Mouse (Mus musculus) lung, postnatal 4 days (tissue): Measurements from ENCODE around the gene Pctp.

Experiments used
- DNase-seq, 2 experiments: peaks; one replicate each; pipeline ENCODE4 v3.0.0; 2021

Gene Pctp

GRCm38 (mm10) chr11:90002231-90002986 is at the start of gene Pctp:
Gene Pctp (minus strand): TSS chr11:90002894.
- peak; percentile 89 to 92 for DNase-seq

- DNase-seq: peak in 1 of 2 experiments; percentile 51
Observed at GRCm38 (mm10) chr11:90050016-90050415, 47.3 kb upstream of the Pctp start.

- DNase-seq: no peak
Observed at GRCm38 (mm10) chr11:90047271-90047670, 44.6 kb upstream of the Pctp start.

GRCm38 (mm10) chr11:90046211-90046610 is 43.5 kb upstream of the Pctp start:
- no peak for DNase-seq

- peak in 1 of 2 experiments; percentile 40 for DNase-seq
Observed at GRCm38 (mm10) chr11:90044459-90044858, 41.8 kb upstream of the Pctp start.

GRCm38 (mm10) chr11:90038022-90038421 is 35.3 kb upstream of the Pctp start:
- peak; percentile 59 to 75 for DNase-seq

GRCm38 (mm10) chr11:90036416-90036815 is 33.7 kb upstream of the Pctp start:
- DNase-seq: no peak

GRCm38 (mm10) chr11:90035532-90035931 is 32.8 kb upstream of the Pctp start:
- no peak for DNase-seq

GRCm38 (mm10) chr11:90034646-90035045 is 32.0 kb upstream of the Pctp start:
- no peak for DNase-seq

GRCm38 (mm10) chr11:90033442-90033841 is 30.7 kb upstream of the Pctp start:
- DNase-seq: peak in 1 of 2 experiments; percentile 37

- DNase-seq: peak in 1 of 2 experiments; percentile 40
Observed at GRCm38 (mm10) chr11:90032807-90033206, 30.1 kb upstream of the Pctp start.

GRCm38 (mm10) chr11:90031076-90031475 is 28.4 kb upstream of the Pctp start:
- no peak for DNase-seq

- DNase-seq: peak; percentile 73 to 77
Observed at GRCm38 (mm10) chr11:90030557-90030956, 27.9 kb upstream of the Pctp start.

GRCm38 (mm10) chr11:90029841-90030398 is 27.2 kb upstream of the Pctp start, which contains the start of gene Tmem100:
Gene Tmem100 (plus strand): TSS chr11:90030348.
- peak in 1 of 2 experiments; percentile 33 for DNase-seq

GRCm38 (mm10) chr11:90029354-90029753 is 26.7 kb upstream of the Pctp start:
- DNase-seq: peak; percentile 83 to 87

GRCm38 (mm10) chr11:90028746-90029145 is 26.1 kb upstream of the Pctp start:
- no peak for DNase-seq

GRCm38 (mm10) chr11:90027216-90027615 is 24.5 kb upstream of the Pctp start:
- no peak for DNase-seq

- DNase-seq: no peak
Observed at GRCm38 (mm10) chr11:90026802-90027174, 24.1 kb upstream of the Pctp start.

- DNase-seq: peak in 1 of 2 experiments; percentile 51
Observed at GRCm38 (mm10) chr11:90025891-90026801, 23.5 kb upstream of the Pctp start.

- DNase-seq: peak in 1 of 2 experiments; percentile 58
Observed at GRCm38 (mm10) chr11:90019161-90019560, 16.5 kb upstream of the Pctp start.

GRCm38 (mm10) chr11:90015281-90015680 is 12.6 kb upstream of the Pctp start:
- no peak for DNase-seq

- no peak for DNase-seq
Observed at GRCm38 (mm10) chr11:90013657-90014056, 11.0 kb upstream of the Pctp start.
